Mouse (Mus musculus) embryonic facial prominence, embryonic 14.5 days (tissue): ENCODE measurements around the gene Psme3. TPM values are rescaled to one million over a fixed set of nuclear protein-coding genes. Genes with fewer than 3 reads are reported as not detected.

Experiments
- ATAC-seq: fragments of 200-750 bp; cut with Nextera tagmentation; 2 replicates; pipeline ENCODE4 v1.8.0; 2017; ENCODE audit warnings: low read depth, moderate number of reproducible peaks, moderate TSS enrichment
- DNase-seq: peaks from one replicate; pipeline ENCODE4 v3.0.0-alpha.2; 2015; ENCODE audit warnings: low spot score
- H3K27ac ChIP-seq: fragments of 300-500 bp; sonication (generic); replicated peaks from 2 replicates; pipeline ENCODE4 v1.5.1; 2014; ENCODE audit warnings: low read depth, mild to moderate bottlenecking, low read length, moderate library complexity
- H3K27me3 ChIP-seq: fragments of 300-500 bp; sonication (generic); replicated peaks from 2 replicates; pipeline ENCODE4 v1.6.1; 2014; ENCODE audit warnings: low read length; ENCODE audit not compliant: control insufficient read depth, insufficient read depth
- H3K36me3 ChIP-seq: fragments of 300-500 bp; sonication (generic); 2 replicates; pipeline ENCODE4 v1.6.1; 2014; ENCODE audit warnings: low read length, mixed read lengths; ENCODE audit not compliant: control insufficient read depth, insufficient read depth
- H3K4me1 ChIP-seq: fragments of 300-500 bp; sonication (generic); 2 replicates; pipeline ENCODE4 v1.6.1; 2014; ENCODE audit warnings: antibody characterized with exemption, low read length; ENCODE audit not compliant: control insufficient read depth, insufficient read depth
- H3K4me2 ChIP-seq: fragments of 300-500 bp; sonication (generic); 2 replicates; pipeline ENCODE4 v1.6.1; 2014; ENCODE audit warnings: low read depth, mild to moderate bottlenecking, low read length, moderate library complexity, mixed read lengths
- H3K4me3 ChIP-seq: fragments of 300-500 bp; sonication (generic); 2 replicates; pipeline ENCODE4 v1.5.1; 2014; ENCODE audit warnings: low read depth, mild to moderate bottlenecking, low read length
- H3K9ac ChIP-seq: fragments of 300-500 bp; sonication (generic); 2 replicates; pipeline ENCODE4 v1.6.1; 2014; ENCODE audit warnings: low read depth, mild to moderate bottlenecking, low read length, moderate library complexity, mixed read lengths
- H3K9me3 ChIP-seq: fragments of 300-500 bp; sonication (generic); 2 replicates; pipeline ENCODE4 v1.6.1; 2016; ENCODE audit warnings: low read length; ENCODE audit not compliant: control insufficient read depth
- WGBS: fragments of 180-500 bp; shearing (Covaris S2); extraction: QIAGEN DNeasy Blood & Tissue Kit; methylation state at CpG from one replicate; pipeline ENCODE4 v1.1.7; 2014; 5-methylcytosine and 5-hydroxymethylcytosine counted together
- polyA plus RNA-seq: library from polyadenylated mRNA; unstranded; fragments of >200 nt; fragmentation: Nextera tagmentation; extraction: Ambion mirVana; gene quantifications from 2 replicates; pipeline ENCODE4 v1.2.1, GENCODE M21; 2014

The Psme3 gene
- polyA plus RNA-seq, 1 experiment from 2014 or later = 98.0 TPM

- WGBS = 14% methylated on average over 4 of the region's 6 CpGs
- H3K27ac ChIP-seq = no peak overlapping the region
- no peaks in the 10 kb centered on the region for H3K36me3 ChIP-seq
- no peaks in the 10 kb centered on the region for H3K27me3 ChIP-seq
- ATAC-seq (no peak), DNase-seq (no peak)
- no peak overlapping the region for H3K4me2 ChIP-seq
- no peak overlapping the region for H3K9ac ChIP-seq
- peaks cover 14% of the 10 kb centered on the region for H3K4me1 ChIP-seq
- H3K9me3 ChIP-seq = no peaks in the 10 kb centered on the region
- H3K4me3 ChIP-seq = no peak overlapping the region
These were observed 18.5 kb downstream of the Psme3 start for GRCm38 (mm10) chr11:101334516-101334915.

- Histone ChIP-seq H3K9me3 (no peaks in the 10 kb centered on the region), H3K9ac (no peak overlapping the region), H3K36me3 (no peaks in the 10 kb centered on the region), H3K27ac (no peak overlapping the region), H3K4me2 (no peak overlapping the region), H3K4me3 (no peak overlapping the region), H3K27me3 (no peaks in the 10 kb centered on the region), H3K4me1 (peaks cover 14% of the 10 kb centered on the region)
- no peak for ATAC-seq
- 89% methylated on average over 9 of the region's 9 CpGs for WGBS
- no peak for DNase-seq
These were observed 19.7 kb downstream of the Psme3 start for GRCm38 (mm10) chr11:101335685-101336084.

- WGBS = 2% methylated on average over 9 of the region's 9 CpGs
- Histone ChIP-seq H3K9ac (0 out of 2 replicates have a peak overlapping the region, but pooled peaks have one; percentile 30), H3K4me1 (peaks cover 14% of the 10 kb centered on the region), H3K27ac (peak overlapping the region; percentile 10; the same call in 1 of the 2 replicates), H3K9me3 (no peaks in the 10 kb centered on the region), H3K4me3 (peak overlapping the region; percentile 18), H3K36me3 (no peaks in the 10 kb centered on the region), H3K27me3 (no peaks in the 10 kb centered on the region), H3K4me2 (peak overlapping the region; percentile 49)
- ATAC-seq (peak; percentile 91), DNase-seq (peak; percentile 84)
These were observed 22.2 kb downstream of the Psme3 start for GRCm38 (mm10) chr11:101338123-101338760.

GRCm38 (mm10) chr11:101347083-101347775, 31.2 kb downstream of the Psme3 start:
- Histone ChIP-seq H3K27me3 (no peaks in the 10 kb centered on the region), H3K9me3 (peaks cover 6% of the 10 kb centered on the region; the same call in 1 of the 2 replicates), H3K4me1 (no peaks in the 10 kb centered on the region), H3K4me2 (no peak overlapping the region), H3K27ac (no peak overlapping the region), H3K4me3 (no peak overlapping the region), H3K9ac (no peak overlapping the region), H3K36me3 (no peaks in the 10 kb centered on the region)
- no peak for ATAC-seq
- WGBS = 71% methylated on average over 10 of the region's 10 CpGs
- no peak for DNase-seq

GRCm38 (mm10) chr11:101348774-101349173, 32.8 kb downstream of the Psme3 start:
- no peaks in the 10 kb centered on the region for H3K27me3 ChIP-seq
- no peak overlapping the region for H3K9ac ChIP-seq
- 50% methylated on average over 7 of the region's 7 CpGs for WGBS

GRCm38 (mm10) chr11:101349216-101349615, 33.2 kb downstream of the Psme3 start:
- Histone ChIP-seq H3K27ac (peak overlapping the region; percentile 48; the same call in 1 of the 2 replicates), H3K4me2 (no peak overlapping the region), H3K9ac (no peak overlapping the region), H3K4me3 (no peak overlapping the region), H3K36me3 (no peaks in the 10 kb centered on the region), H3K9me3 (peaks cover 6% of the 10 kb centered on the region; the same call in 1 of the 2 replicates), H3K4me1 (no peaks in the 10 kb centered on the region), H3K27me3 (no peaks in the 10 kb centered on the region)
- no peak for ATAC-seq
- DNase-seq = peak; percentile 54
- WGBS = 45% methylated on average over 3 of the region's 3 CpGs

More at GRCm38 (mm10) chr11:101348774-101349173, 32.8 kb downstream of the Psme3 start:
- H3K4me3 ChIP-seq = no peak overlapping the region
- H3K36me3 ChIP-seq = no peaks in the 10 kb centered on the region
- H3K4me1 ChIP-seq = no peaks in the 10 kb centered on the region
- no peak for ATAC-seq
- H3K9me3 ChIP-seq = peaks cover 6% of the 10 kb centered on the region; the same call in 1 of the 2 replicates
- H3K4me2 ChIP-seq = no peak overlapping the region
- DNase-seq = peak; percentile 45
- H3K27ac ChIP-seq = peak overlapping the region; percentile 48; the same call in 1 of the 2 replicates

- H3K27ac ChIP-seq = no peak overlapping the region
- no peak overlapping the region for H3K4me2 ChIP-seq
- ATAC-seq = no peak
- no peak overlapping the region for H3K9ac ChIP-seq
- no peak overlapping the region for H3K4me3 ChIP-seq
- no peaks in the 10 kb centered on the region for H3K4me1 ChIP-seq
- no peaks in the 10 kb centered on the region for H3K36me3 ChIP-seq
- no peak for DNase-seq
- H3K9me3 ChIP-seq = peaks cover 6% of the 10 kb centered on the region; the same call in 1 of the 2 replicates
- no peaks in the 10 kb centered on the region for H3K27me3 ChIP-seq
- WGBS = 45% methylated on average over 11 of the region's 11 CpGs
These were observed 35.2 kb downstream of the Psme3 start for GRCm38 (mm10) chr11:101351100-101351720.

- Histone ChIP-seq H3K36me3 (no peaks in the 10 kb centered on the region), H3K27me3 (no peaks in the 10 kb centered on the region), H3K9me3 (peaks cover 6% of the 10 kb centered on the region; the same call in 1 of the 2 replicates), H3K9ac (no peak overlapping the region), H3K4me3 (no peak overlapping the region), H3K4me2 (no peak overlapping the region), H3K27ac (no peak overlapping the region), H3K4me1 (no peaks in the 10 kb centered on the region)
- 53% methylated on average over 3 of the region's 3 CpGs for WGBS
- ATAC-seq (no peak), DNase-seq (no peak)
These were observed 35.7 kb downstream of the Psme3 start for GRCm38 (mm10) chr11:101351721-101352111.
